Mouse (Mus musculus) kidney, adult 9 months (tissue): ENCODE results near the gene Hoxc4.
A peak's percentile ranks its signal among the peaks of the same experiment; 100 is the strongest.

Experiments used
- DNase-seq: peaks from one replicate; pipeline ENCODE4 v3.0.0; 2022

Hoxc4 gene

DNA sequence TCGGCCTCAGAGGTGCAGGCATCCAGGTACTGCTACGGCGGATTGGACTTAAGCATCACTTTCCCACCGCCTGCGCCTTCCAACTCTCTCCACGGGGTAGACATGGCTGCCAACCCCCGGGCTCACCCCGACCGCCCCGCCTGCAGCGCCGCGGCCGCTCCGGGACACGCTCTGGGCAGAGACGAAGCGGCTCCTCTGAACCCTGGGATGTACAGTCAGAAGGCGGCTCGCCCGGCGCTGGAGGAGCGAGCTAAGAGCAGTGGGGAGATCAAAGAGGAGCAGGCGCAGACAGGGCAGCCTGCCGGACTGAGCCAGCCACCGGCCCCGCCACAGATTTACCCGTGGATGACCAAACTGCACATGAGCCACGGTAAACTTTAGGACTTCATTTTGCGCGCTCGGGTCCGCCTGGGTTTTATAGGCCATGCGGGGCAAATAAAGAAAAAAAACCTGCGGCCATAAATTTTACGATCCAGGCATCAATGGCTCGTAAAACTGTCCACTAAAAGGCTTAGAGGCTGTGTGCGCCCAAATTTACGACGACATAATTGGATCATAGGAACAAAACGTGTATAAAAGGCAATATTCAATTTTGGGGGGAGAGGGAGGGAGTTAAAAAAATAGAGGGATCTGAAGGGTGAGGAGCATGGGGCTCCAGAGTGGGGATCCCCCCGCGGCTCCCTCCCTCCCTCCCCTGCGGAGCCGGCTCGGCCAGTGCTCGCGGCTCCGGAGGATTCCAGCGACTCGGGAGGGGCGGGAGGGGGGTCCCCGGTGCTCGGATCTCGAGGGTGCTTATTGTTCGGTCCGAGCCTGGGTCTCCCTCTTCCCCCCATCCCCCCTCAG is 4.3 kb upstream of the Hoxc4 start:
- peak; percentile 50 for DNase-seq

DNA sequence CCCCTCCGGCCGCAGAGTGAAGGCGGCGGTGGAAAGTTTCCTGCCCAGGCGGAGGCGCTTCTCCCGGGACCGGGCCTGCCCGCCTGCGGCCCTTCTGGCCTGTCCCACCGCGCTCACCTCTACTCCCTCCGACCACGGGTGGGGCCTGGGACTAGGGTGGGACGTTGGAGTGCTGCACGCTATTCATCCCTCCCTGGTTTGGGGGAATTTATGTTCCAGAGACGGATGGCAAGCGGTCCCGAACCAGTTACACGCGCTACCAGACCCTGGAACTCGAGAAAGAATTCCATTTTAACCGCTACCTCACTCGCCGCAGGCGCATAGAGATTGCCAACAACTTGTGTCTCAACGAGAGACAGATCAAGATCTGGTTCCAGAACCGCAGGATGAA is 3.7 kb upstream of the Hoxc4 start:
- DNase-seq = no peak

DNA sequence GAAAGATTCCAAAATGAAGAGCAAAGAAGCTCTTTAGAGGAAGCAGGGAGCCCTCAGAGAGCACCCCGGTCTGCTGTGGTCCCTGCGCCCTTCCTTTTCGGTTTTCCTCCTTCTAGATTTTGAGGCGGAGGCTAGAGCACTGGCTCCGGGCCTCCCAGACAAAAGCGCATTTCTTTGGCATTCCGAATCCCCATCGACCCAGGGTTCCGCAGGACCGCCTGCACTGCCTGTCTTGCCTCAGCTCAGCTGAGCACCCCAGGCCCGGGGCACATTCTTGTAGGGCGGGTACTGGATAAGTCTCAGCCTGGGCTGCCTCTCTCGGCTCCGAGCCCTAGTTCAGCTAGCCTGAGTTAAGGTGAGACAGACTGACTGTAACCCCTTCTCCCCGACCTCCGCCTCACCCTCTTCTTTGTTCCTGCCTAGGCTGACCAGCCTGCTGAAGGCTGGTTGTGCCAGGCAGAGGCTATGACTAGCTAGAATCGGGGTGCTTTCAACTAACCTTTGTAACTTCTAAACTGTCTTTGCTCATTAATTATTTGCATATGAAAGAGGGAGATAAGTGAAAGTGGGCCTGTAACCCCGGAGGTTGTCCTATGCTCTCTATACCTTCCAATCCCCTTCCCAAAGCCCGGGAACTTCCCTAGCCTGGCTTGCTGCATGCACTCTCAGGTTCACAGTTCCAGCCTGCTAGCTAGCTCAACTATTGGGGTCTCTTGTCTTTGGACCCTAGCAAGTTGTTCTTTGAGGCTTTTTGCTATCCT is 3.1 kb upstream of the Hoxc4 start:
- DNase-seq = no peak

DNA sequence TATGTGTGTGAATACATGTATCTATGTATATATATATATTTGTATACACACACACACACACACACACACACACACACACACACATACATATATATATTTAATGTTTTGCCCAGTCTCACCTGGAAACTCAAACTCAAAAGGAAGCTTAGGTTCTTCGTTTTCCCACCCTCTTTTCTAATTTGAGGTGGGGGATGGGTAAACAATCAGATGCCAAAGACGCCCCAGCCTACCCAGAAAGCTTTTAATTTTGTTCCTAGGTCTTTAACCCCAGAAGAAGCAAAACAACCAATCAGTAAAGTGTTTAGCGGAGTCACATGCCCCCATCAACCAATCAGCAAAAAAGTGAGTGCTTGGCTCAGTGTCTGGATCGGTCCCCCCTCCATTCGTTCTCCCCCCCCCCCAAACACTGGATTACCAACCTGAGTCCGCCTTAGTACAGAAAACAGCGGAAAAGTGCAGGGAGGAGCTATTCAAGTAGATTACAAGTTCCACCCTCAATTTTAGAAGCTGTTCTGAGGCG is 2.2 kb downstream of the Hoxc4 start:
- no peak for DNase-seq

DNA sequence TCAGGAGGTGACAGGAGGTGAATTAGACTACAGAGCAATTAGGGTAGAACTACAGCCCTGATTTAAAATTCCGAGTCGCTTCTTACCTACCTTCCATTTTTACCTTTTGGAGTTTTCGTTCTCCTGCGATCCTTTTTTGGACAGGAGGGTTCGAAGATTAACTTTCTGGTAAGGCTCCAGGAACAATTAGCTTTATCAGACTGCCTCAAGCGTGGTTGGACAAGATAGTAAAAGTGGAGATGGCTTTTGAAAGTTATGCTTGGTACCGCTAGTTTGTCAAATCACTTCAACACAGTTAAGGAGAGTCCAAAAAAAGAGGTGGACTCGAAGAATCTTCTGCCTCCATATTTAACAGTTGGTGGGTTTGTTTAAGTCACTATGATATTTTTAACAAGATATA is 2.8 kb downstream of the Hoxc4 start:
- no peak for DNase-seq

DNA sequence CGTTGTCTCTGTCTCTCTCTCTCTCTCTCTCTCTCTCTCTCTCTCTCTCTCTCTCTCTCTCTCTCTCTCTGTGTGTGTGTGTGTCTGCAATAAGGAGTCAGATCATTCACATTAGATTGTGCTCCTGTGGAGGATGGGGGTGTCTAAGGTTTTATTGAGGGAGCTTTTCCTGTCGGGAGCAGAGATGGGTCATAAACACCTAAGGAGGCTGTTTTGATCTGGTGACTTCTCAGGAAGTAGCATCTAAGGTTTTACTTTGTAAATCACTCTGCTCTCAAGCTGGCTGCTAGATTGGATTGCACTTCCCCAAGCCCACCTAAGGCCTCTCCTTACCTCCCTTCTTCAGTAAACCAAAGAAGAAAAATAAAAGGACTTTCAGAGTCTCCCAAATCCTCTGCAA is 5.4 kb downstream of the Hoxc4 start:
- no peak for DNase-seq

DNA sequence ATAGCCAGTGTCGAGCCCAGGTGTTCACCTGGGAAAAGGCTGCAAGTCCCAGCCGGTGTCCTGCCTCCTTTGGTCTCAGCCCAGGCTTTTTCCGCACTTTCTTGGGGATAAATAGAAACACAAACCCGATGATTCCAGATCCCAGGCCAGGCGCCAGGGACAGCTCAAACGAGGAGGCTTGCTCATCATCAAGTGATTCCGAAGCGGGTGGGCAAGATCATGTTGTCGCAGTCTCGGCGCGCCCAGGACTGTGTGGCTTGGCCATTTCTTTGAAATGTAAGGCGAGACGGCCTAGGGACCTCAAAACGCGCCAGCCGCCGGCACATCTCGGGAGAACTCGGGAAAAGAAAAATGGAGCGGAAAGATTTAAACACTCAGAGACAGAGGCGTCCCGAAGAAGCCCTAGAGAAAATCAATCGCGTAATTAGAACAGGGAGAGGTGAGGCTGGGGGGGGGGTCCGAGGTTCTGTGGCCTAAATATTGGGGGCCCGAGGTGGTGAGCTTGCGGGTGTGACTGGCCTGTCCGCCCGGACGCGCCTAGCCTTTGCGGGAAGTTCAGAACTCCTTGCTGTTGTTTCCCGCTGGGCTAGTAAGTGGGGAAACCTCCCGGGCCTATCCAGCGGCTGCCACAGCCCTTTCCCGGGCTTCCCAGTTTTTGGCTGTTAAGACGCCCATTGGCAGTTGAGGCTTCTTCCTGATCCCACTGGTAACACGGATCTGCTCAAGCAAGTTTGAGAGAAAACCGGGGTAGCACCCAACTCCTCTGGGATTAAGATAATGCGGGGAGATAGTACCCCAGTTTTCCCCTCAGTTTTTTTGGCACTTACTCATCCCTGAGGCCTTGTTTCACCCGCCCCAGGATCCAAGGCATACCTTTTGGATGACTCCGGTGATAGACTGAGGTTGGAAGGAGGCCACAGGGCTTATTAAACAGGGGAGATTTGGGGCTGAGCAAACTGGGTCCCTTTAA is 8.8 kb downstream of the Hoxc4 start:
- DNase-seq = no peak

DNA sequence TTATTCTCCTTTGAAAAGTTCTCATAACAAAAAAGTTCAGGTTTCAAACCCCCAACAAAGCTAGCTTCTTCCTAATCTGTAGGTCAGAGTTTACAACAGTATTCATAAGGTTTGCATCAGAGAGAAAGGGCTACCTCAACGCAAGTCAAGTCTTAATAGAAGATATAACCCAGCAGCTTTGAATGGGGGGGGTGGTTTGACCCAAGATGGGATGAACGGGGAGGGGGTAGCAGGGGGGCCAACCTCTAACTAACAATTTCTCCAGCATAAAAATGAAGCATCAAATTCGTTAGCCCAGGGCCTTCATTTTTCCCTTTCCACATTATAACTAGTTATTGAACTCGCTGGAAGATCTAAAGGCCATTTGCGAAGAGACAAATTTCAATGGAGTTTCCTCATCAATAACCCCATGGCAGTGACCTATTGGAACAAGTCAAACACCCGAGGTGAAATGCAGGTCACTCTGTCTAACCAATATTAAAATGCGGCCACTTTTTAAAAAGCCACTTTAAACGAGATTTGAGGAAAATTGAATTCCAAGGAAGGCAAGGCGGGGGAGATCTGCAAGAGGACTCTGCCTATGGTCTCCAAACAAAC is 10.3 kb downstream of the Hoxc4 start:
- no peak for DNase-seq

DNA sequence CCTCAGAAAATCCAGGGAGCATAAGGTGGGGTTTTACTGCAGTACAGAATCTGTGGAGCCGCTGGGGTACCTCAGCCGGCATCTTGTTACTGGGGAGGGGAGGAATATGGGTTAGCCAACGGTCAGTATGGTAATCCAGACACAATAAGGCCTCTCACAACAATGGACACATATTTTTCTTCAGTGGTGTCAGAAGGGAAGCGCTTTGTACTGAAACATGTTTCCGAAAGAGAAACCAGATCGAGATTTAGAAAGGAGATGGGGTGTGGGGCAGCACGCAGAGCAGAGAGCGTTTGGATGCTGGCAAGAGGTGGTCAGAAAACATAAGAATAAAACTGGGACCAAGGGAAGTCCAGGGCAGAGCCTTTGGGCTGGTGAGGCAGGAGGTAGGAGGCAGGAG is 11.4 kb downstream of the Hoxc4 start:
- DNase-seq = no peak

DNA sequence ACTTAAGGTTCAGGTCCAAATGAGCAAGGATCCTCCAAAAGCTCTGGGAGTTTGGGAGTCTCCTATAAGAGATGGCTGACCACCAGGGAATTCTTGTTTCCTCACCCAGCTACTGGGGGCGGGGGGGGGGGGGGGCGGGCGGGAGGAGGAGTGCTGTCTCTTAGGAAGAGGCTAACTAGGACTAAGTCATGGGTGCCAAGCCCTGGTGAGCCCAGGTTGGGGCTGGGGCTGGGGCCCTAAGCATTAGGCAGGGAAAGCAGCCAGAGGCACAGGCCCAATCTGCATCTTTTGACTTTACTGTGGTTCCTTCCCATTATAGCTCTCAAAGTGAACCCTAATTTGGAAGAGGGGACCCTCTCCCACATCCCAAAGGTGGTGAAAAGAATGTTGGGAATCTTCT is 13.4 kb downstream of the Hoxc4 start:
- DNase-seq = no peak

DNA sequence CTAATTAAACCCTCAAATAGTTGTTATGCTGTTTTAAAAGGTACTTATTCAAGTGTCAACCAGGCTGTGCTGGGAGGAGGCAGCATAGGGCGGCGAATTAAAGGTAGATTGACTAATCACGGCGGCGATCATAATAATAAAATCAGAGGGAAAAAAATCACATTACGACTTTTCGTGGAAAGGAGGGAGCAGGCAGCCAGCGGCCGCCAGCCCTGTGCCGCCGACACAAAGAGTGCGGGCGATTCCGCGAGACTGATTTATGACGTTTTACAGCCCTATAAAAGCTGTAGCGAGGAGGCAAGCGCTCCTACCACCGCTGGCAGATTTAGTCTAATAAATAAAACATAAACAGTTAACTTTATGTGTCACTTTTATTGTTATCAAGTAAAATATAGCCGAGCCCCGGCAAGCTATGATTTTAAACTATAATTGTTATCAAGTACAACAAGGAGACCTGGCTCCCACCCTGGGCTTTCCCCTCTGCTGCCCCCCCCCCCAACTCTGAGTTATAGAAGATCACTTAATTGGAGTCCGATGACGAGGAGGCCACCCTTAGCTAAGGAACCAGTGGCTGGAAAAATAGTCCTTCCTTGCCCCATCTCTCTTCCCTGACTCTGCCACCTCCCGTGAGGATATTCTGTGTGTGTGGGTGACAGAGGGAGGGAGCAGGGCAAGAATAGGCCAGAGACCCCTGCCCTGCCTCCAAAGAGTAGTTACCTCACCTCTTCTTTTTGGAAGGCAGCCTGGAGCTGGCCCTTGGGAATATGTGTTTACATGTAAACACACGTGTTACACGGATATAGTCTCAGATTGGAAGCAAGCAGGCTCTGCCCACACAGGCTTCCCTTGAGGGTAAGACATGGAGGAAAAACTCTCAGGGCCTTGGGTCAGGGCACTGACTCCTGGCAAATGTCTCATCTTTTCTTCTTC is 14.2 kb downstream of the Hoxc4 start:
- DNase-seq = no peak

DNA sequence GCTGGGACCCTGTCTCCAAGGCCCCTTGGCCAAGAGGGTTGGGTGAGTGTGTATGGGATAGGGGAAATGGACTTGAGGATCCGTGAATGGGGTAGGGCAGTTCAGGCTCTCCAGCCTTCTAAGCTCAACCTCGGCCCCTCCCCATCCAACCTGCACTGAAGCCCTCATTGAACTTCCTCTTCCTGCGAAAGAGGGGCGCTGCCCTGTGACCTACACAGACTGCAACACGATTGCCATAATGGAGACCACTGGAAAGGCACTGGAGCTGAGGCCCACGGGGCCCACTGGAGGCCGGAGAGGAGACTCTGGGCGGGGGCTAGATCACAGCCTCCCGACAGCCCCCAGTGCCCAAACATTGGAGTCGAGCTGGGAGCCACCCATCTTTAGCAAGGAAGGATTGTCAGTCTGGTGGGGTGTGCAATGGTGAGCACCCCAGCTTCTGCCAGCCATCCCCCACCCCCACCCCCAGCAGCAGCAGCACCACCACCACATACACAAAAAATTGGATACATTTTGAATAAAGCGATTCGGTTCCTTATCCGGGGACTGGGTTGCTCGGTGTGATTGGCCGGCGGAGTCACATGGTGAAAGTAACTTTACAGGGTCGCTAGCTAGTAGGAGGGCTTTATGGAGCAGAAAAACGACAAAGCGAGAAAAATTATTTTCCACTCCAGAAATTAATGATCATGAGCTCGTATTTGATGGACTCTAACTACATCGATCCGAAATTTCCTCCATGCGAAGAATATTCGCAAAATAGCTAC is 15.5 kb downstream of the Hoxc4 start:
- no peak for DNase-seq

DNA sequence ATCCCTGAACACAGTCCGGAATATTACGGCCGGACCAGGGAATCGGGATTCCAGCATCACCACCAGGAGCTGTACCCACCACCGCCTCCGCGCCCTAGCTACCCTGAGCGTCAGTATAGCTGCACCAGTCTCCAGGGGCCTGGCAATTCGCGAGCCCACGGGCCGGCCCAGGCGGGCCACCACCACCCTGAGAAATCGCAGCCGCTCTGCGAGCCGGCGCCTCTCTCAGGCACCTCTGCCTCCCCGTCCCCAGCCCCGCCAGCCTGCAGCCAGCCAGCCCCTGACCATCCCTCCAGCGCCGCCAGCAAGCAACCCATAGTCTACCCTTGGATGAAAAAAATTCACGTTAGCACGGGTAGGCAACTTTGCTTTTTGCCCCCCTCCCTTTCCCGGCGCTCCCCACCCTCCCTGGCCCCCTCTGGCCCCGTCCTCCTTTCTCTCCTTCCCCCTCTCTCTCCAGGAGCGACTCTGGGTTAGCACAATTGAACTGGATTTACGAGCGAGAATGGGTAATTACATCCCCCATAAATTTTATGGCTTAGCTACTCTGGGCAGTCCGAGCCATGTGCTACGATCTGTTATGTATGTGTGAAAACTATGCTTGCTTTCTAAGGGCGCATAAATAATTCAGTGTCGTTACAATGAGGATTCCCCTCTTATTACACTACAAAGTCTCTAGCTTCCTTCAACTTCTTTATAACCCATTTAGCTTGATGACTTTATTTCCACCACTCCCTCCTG is 16.2 kb downstream of the Hoxc4 start:
- no peak for DNase-seq

DNA sequence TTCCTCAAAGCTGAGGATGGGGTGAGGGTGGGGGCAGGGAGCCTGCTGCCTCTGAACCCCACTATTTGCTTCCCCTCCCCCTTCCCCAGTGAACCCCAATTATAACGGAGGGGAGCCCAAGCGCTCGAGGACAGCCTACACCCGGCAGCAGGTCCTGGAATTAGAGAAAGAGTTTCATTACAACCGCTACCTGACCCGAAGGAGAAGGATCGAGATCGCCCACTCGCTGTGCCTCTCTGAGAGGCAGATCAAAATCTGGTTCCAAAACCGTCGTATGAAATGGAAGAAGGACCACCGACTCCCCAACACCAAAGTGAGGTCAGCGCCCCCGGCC is 16.8 kb downstream of the Hoxc4 start:
- DNase-seq = no peak

DNA sequence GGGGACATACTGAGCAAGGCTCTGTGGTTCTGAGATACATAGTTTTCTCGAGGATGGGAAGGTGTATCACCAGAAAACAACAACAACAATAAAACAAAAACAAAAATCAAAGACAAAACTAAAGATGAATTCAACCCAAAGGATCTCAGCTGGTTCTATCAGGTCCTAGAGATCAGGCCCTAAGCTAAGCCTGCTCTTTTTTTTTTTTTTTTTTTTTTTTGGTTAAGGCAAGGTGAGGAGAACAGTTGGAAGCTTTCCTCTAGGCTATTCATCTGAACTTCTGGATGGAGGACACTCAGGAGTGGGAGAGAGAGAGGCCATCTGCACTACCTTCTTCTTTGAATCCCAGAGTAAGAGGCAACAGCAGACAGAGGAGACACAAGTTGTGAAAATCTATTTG is 18.8 kb downstream of the Hoxc4 start:
- no peak for DNase-seq

DNA sequence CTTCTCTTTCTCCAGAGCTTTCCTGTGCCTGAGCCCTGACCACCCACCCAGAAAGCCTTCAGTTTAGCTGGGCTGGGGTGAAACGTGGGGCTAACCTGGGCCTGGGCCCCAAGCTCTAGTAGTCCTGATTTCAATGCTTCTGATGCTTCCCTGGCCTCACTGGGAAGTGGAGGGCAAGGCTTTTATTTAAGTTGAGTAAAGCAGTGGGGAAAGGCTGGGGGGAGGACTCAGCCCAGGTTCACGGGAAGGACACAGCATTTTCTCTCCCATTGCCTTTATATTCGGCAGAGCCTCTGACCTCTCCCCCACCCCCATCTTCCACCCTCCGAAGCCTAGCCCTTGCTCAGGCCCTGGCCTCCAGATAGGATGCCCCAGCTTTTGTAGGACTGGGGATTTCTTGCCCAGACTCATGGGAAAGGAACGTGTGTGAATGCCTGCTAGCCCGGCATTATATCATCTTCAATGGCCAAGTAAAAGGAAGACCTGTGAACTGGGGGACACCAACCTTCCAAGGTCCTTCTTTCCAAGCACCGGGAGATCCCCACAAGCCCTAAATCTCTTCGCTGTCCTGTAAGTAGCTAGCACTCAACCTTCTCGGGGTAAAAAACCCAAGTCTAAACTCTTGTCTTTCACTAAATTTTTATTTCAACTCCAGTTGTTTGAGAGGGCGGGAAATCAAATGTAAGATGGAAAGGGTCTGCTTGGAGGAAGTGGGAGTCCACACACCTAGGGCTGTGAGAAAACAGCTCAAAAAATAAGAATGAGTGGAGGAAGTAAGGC is 20.2 kb downstream of the Hoxc4 start:
- no peak for DNase-seq

DNA sequence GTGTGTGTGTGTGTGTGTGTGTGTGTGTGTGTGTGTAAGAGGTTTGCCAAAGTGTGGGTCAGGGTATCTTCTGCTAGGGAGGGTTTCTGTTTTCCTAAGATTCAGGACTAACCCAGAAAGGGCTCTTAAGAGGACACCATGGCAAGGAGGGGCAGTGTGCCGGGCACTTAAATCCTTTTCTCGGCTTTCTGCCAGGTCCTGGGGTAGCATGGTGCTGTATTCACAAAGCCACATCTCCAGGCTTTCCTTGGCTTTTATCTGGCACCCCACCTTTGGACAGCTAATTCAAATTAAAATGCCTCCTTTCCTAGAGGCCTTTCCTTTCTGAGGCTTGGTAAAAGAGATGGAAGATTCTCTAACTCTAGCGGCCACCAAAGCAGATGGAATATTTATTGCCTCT is 20.9 kb downstream of the Hoxc4 start:
- DNase-seq = no peak

DNA sequence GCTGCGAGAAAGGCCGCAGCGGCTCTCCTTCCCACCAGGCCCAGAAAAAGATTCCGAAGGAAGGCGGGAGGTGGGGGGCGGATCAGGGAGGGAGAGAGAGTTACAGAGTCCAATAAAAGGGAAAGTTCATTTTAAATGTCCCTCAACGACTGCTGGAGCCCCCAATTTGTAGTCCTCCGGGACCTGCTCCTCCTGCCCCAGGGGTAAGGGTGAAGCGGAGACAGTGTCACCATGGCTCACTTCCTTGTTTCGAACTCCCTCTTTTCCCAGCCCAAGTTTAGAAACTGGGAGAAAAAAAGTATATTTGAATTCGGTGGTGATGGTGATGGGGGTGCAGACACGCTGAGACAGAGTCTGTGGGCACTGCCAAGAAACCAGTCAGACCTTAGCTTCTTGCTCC is 21.9 kb downstream of the Hoxc4 start:
- no peak for DNase-seq

DNA sequence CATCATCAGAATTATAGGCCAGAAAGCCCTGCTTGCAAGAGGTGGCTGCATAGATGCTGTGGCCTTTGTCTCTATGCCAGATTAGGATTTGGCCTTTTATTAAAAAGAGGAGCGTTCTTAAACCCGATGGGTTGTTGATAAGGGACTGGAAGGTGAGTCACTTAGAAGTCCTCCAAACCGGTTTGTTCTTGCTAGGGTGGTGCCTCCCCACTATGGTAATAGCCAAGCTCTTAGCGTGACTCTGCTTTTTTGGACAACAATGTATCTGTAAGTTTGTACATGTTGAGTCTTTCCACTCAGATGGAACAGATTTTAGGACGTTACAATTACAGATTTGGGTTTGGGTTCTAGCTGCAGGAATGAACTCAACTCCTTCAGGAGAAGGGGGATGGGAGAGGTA is 22.9 kb downstream of the Hoxc4 start:
- no peak for DNase-seq
